ENCODE assay signal across 8 mouse cellular contexts in the genomic region with DNA sequence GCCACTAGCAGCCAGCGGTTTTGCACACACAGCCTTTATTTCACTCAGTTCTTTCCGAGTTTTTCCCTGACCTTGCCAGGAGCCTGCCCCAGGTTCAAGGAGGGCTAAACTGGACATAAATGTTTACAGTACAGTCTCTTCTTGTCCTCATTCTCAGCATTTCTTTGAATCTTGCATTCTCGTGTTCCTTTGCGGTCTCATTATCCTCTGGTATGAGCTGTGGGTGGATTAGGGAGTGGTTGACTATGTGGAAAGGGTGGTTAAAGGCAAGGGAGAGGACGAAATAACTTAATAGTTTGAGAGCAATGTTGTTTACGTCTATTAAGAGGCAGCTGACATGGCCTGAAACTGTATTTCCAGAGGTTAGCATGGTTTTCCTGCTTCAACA. TPM values are rescaled to one million over a fixed set of nuclear protein-coding genes. Genes with fewer than 3 reads are reported as not detected.
DNase-seq lines count a peak whose midpoint lies in the region; ATAC-seq lines count a peak whose summit lies in the region.

No protein-coding gene starts in this region.

- ATAC-seq in heart, embryonic 13.5 days (ENCODE audit: extremely low read depth, insufficient number of reproducible peaks, low FRiP score, low TSS enrichment), result no peak
- no peak for ATAC-seq in hindbrain, embryonic 12.5 days (ENCODE audit: low FRiP score)
- ATAC-seq in CD4-positive, CD25-positive, alpha-beta regulatory T cell, adult 4 months, result no peak

- peaks cover 33% of the 10 kb centered on the region for H3K4me1 ChIP-seq in heart, embryonic 13.5 days
- peaks cover 21% of the 10 kb centered on the region for H3K4me1 ChIP-seq in hindbrain, embryonic 12.5 days
- peaks cover 37% of the 10 kb centered on the region for H3K4me1 ChIP-seq in midbrain, embryonic 10.5 days

- peaks cover 4% of the 10 kb centered on the region; the same call in 1 of the 2 replicates for H3K36me3 ChIP-seq in heart, embryonic 13.5 days
- peaks cover 2% of the 10 kb centered on the region; the same call in 1 of the 2 replicates for H3K36me3 ChIP-seq in hindbrain, embryonic 12.5 days
- H3K36me3 ChIP-seq in midbrain, embryonic 10.5 days, result peaks cover 13% of the 10 kb centered on the region; the same call in 1 of the 2 replicates

- H3K27me3 ChIP-seq in heart, embryonic 13.5 days (replicated peaks), result no peaks in the 10 kb centered on the region
- H3K27me3 ChIP-seq in hindbrain, embryonic 12.5 days, result no peaks in the 10 kb centered on the region
- no peaks in the 10 kb centered on the region for H3K27me3 ChIP-seq in midbrain, embryonic 10.5 days (ENCODE audit: low read depth, poor library complexity, severe bottlenecking)

- WGBS in heart, embryonic 13.5 days, result 1% methylated on average over 6 of the region's 6 CpGs
- WGBS in hindbrain, embryonic 12.5 days, result 3% methylated on average over 6 of the region's 6 CpGs
- 3% methylated on average over 6 of the region's 6 CpGs for WGBS in midbrain, embryonic 10.5 days

- H3K27ac ChIP-seq in heart, embryonic 13.5 days (replicated peaks), result peak overlapping the region; percentile 93
- H3K27ac ChIP-seq in hindbrain, embryonic 12.5 days, result peak overlapping the region; percentile 90
- peak overlapping the region; percentile 98 for H3K27ac ChIP-seq in midbrain, embryonic 10.5 days (replicated peaks)

- peak overlapping the region; percentile 92 for H3K9ac ChIP-seq in heart, embryonic 13.5 days
- H3K9ac ChIP-seq in hindbrain, embryonic 12.5 days, result peak overlapping the region; percentile 63

- no peak for DNase-seq in heart, adult 9 months (ENCODE audit: low spot score in 2 of 2)
- DNase-seq in MN1 (ENCODE audit: low spot score), result peak; percentile 42
- DNase-seq in midbrain, embryonic 10.5 days (ENCODE audit: low spot score), result no peak
- DNase-seq in c-Kit-positive CD71-positive TER-119-positive erythroid progenitor cells, embryonic 14.5 days (ENCODE audit: low spot score), result no peak
- DNase-seq in spleen, adult 18-20 months, result no peak

- peak overlapping the region; percentile 81 for H3K4me2 ChIP-seq in heart, embryonic 13.5 days
- peak overlapping the region; percentile 72 for H3K4me2 ChIP-seq in hindbrain, embryonic 12.5 days (replicated peaks)

- H3K4me3 ChIP-seq in heart, embryonic 13.5 days, result peak overlapping the region; percentile 88
- peak overlapping the region; percentile 77 for H3K4me3 ChIP-seq in hindbrain, embryonic 12.5 days
- peak overlapping the region; percentile 87 for H3K4me3 ChIP-seq in midbrain, embryonic 10.5 days

- no peaks in the 10 kb centered on the region for H3K9me3 ChIP-seq in heart, embryonic 13.5 days
- no peaks in the 10 kb centered on the region for H3K9me3 ChIP-seq in hindbrain, embryonic 12.5 days (replicated peaks)
- H3K9me3 ChIP-seq in midbrain, embryonic 10.5 days (replicated peaks), result no peaks in the 10 kb centered on the region

RNA-seq across cellular contexts. Expression of a gene that starts 54.6 kb away (rescaled TPM):
- polyA plus RNA-seq in heart, embryonic 13.5 days (2015; fragmentation: Nextera tagmentation; extraction: Ambion mirVana), result 20.1 and 23.3 TPM in 2 replicates
- polyA plus RNA-seq in hindbrain, embryonic 12.5 days (2016; fragmentation: Nextera tagmentation; extraction: Ambion mirVana), result 19.6 and 20.4 TPM in 2 replicates
- 12.3 and 15.0 TPM in 2 replicates for polyA plus RNA-seq in midbrain, embryonic 10.5 days (2016; fragmentation: Nextera tagmentation; extraction: Ambion mirVana)
- 1 to 10 TPM; 1.3 to 3.0 TPM for polyA plus RNA-seq in CD4-positive, CD25-positive, alpha-beta regulatory T cell, adult 4 months (2017; shearing (Covaris generic))
